Mouse (Mus musculus): ENCODE data around the gene Hdac4.

DNA sequence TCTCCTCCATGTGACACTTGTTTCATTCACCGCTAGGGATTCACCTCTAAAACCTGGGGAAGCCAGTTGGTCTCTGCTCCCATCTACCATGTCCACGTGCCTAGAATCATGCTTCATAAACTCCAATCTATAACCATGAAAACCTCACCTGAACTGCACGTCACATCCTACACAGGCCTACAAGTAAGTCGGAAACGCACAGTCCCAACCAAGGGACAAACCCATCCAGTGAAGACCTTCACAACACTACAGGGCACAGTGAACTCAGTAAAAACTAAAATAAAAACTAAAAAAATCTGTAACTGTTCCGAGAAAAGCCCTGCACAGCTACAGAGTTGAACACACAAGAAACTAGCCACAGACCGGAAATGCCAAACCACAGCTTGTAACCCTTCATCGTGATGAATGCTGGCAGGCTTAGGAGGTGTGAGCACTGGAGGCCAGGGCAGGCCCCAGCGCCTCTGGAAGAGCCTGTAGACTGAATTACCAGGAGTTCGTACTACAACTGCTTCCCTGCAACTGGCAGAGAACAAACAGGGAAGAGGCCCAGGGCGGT lies 115.4 kb downstream of the Hdac4 start:
- TF ChIP-seq POLR2A (IDR thresholded peaks at IDR 0.05; ENCODE audit: low read depth, low read length) (no peak), CTCF (IDR thresholded peaks at IDR 0.05; ENCODE audit: extremely low read depth, insufficient read depth, insufficient read length, insufficient replicate concordance) (no peak)
